Mouse (Mus musculus) telencephalon, adult 2 months (tissue): Measurements from ENCODE around the gene Gpr89.
A peak's percentile ranks its signal among the peaks of the same experiment; 100 is the strongest.

Source experiments
- DNase-seq: peaks from one replicate; pipeline ENCODE4 v3.0.0-alpha.2; 2011; ENCODE audit warnings: low read depth, low spot score

Gene Gpr89

DNA sequence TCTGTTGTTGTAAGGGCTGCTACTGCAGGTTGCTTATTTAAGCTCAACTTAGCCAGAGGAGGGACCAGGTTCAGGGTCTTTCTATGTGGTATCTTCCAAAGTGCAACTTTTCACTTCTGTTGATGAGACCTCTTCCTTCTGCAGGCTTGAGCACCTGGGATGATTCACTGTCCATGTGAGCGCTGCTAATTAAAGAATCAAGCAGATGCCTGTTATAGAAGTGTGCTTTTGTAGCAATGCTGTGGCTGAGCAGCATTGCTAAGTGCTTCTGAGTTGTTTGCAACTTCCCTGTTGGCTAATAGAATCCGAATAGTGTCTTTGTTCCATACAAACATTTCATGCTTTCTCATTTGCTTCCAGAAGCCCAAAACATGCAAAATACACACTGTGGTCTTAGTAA lies 34.9 kb downstream of the Gpr89 start:
- peak; percentile 41 for DNase-seq

- DNase-seq, result no peak
These were observed 36.1 kb downstream of the Gpr89 start for GRCm38 (mm10) chr3:96869091-96869490.

GRCm38 (mm10) chr3:96868566-96868965 lies 36.6 kb downstream of the Gpr89 start:
- DNase-seq, result no peak

GRCm38 (mm10) chr3:96867863-96868262 lies 37.3 kb downstream of the Gpr89 start:
- no peak for DNase-seq

DNA sequence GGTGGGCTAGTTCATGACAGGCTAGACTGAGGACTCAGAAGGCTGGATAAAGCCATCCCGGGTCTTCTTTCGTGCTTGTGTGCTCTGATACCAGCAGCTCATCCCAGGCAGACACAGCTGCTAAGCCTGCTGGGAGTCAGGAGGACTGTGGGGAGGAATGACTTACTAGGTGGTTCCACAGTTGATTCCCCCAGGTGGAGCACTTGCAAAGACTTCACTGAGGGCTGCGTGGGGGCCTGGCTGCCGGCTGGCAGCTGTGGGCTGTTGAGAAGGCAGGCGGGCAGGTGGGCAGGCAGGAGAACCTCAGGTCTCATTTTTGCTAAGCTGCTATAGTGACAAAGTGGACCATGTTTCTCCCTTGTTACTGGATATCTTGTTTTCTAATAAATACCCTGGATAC lies 44.6 kb downstream of the Gpr89 start:
- DNase-seq, result no peak

GRCm38 (mm10) chr3:96855833-96856232 lies 49.3 kb downstream of the Gpr89 start:
- no peak for DNase-seq

- DNase-seq, result no peak
These were observed 50.8 kb downstream of the Gpr89 start for GRCm38 (mm10) chr3:96854376-96854775.

GRCm38 (mm10) chr3:96852561-96852960 lies 52.6 kb downstream of the Gpr89 start:
- DNase-seq, result no peak

DNA sequence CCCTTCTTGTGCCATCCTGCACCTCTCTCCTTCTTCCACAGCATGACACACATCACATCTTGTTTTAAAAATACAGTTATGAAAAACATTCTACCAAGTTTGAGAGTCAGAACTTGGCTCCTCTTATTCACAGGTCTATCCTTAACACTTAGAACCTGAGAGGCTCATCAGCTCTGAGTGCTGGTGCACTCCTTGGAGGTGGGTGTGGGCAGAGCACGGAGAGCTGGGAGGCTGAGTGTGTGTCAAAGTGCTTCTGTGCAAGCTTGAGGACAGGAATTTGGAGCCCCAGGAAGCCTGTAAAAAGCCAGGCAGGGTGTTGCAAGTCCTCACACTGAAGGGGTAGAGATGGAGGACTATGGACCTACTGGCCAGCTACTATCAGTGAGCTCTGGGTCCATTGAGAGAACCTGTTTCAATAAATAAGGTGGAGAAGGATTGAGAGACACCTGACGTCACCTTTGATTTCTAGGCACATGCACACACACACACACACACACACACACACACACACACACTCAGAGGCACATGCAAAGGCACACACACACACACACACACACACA lies 55.9 kb downstream of the Gpr89 start:
- DNase-seq, result no peak

- DNase-seq, result no peak
These were observed 56.7 kb downstream of the Gpr89 start for GRCm38 (mm10) chr3:96848470-96848869.

- DNase-seq, result no peak
These were observed 57.5 kb downstream of the Gpr89 start for GRCm38 (mm10) chr3:96847661-96848060.

- DNase-seq, result no peak
These were observed 58.2 kb downstream of the Gpr89 start for GRCm38 (mm10) chr3:96846985-96847384.

DNA sequence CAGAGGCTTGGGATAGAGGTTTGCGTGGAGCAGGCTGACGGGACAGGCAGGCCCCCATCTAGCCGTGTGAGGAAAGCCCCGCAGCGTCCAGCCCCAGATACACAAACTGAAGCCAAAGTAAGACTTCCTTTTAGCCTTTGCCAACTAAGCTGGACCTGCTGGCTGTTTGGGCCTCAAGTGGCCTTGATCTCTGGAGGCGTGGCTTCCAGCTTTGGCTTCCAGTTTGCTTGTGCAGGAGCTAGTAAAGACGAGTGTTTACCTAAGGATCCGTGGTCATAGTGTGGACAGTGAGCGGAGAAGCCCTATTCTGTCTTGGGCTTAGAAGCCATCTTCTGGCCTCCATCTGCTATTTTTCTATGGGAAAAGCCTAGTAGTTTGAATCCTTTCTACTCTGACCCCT lies 59.3 kb downstream of the Gpr89 start:
- DNase-seq, result no peak

DNA sequence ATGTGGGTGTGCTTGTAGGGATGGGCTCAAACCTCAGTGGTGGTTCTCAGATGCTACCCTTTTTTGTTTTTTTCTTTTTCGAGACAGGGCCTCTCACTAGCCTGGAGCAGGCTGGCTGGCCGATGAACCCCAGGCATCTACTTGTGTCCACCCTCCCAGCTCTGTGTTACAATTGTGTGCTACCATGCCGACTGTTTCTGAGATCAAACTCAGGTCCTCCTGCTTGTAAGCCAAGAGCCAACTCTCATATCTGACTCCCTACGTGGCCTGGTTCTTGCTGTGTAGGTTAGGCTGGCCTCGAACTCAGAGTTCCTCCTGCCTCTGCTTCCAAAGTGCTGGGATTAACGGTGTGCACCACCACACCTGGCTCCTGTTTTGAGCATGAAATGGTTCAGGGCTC lies 60.0 kb downstream of the Gpr89 start:
- no peak for DNase-seq

- no peak for DNase-seq
These were observed 66.0 kb downstream of the Gpr89 start for GRCm38 (mm10) chr3:96838996-96839645.

DNA sequence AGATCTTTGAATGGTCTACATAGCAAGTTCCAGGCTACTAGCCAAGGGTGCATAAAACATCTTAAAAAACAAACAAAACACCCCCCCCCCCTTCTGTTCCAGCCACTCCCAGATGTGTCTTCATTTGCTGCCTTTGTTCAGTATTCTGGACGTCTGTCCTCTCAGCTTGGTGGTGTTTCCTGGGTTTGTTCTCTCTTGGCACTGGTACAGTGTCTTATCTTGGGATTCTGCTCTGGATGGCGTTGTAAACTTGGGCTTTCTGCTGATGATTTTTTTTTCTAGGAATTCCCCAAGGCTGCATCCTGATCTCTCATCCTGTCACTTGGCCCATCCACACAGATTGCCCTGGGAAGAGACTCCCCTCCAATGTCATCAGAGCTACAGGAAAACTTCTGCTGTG lies 68.7 kb downstream of the Gpr89 start:
- no peak for DNase-seq

DNA sequence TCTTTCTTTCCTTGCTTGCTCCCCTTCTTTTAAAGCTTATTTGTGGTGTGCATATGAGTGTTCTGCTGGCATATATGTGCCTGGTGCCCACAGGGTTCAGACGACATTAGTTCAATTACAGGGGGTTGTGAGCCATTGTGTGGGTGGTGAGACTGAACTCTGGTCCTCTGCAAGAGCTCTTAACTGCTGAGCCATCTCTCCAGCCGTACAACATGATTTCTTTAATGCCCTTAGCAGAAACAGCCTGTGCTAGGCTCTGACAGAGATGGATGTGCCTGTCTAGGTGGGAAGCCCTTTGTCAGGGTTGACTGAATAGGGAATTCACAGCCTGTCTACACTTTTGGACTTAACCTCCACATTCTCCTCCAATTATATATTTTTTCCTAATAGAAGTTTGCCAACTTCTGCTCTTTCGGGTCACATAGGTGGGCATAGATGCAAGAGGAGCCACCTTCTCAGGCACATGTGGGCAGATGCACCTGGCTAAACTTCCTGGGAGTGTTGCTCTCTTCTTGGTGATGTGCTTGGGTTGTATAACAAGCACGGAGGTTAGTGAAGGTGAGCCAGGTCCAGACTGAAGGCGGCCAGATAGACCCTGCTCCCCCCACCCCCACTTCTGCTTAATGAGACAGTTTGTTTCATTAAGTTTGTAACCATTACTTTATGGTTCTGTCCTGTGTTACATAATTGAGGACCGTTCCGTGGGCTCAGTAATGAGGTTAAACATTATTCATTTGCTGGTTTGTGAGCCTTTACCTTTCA lies 70.4 kb downstream of the Gpr89 start:
- no peak for DNase-seq

GRCm38 (mm10) chr3:96832930-96833329 lies 72.2 kb downstream of the Gpr89 start:
- DNase-seq, result no peak

GRCm38 (mm10) chr3:96829856-96830255 lies 75.3 kb downstream of the Gpr89 start:
- no peak for DNase-seq

GRCm38 (mm10) chr3:96828984-96829383 lies 76.2 kb downstream of the Gpr89 start, which contains the start of the genes Pdzk1 and Cd160:
Pdzk1 (plus strand) TSS chr3:96829284.
Cd160 (minus strand) TSS chr3:96829351.
- no peak for DNase-seq

GRCm38 (mm10) chr3:96828308-96828864 lies 76.8 kb downstream of the Gpr89 start:
- DNase-seq, result no peak

DNA sequence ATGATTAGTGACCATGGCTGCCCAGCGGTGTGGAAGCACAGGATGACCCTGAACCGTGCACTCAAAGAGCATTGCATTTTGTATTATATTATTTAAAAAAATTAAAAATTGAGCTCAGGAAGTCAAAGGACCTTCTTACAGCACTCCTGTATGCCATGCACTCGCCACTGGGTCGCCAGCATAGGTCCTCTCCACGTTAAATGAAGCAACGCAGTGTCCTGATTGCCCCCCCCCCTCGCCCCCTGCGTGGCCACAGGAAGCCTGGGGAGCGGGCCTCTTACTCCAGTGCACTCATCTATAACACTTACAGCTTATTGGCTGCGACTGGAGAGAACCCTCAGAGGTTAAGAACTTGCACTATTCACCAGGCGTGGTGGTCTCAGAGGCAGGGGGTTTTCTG lies 79.9 kb downstream of the Gpr89 start:
- DNase-seq, result no peak

GRCm38 (mm10) chr3:96824614-96825013 lies 80.5 kb downstream of the Gpr89 start:
- DNase-seq, result no peak
